Comparison of ENCODE assay signal across 10 mouse cellular contexts in the genomic region with DNA sequence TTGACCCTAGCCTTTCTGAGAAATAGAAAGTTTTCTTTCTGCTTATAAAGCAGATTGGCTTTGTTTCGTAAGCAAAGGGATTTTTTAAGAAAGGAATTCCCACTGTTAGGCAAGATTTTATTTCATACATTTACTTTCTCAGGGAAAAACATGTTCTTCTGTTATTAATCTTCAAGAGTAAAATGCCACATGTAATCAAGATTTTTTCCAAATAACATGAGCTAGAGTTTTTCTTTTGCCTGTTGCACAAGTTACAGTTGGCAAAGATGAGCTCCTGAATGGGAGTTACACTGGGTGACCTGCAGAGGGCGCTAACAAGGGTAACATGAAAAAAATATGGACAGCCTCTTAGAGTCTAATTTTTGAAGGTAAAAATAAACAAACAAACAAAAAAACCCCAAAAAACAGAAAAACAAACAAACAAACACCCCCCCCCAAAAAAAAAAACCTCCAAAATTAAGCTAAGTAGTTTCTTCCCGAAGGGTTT.
DNase-seq lines count a peak whose midpoint lies in the region; ATAC-seq and TF ChIP-seq lines count a peak whose summit lies in the region.
"Had no signal": no experiment of that assay in that cellular context is flagged by ENCODE, and none has a peak within 500 bp of the region (broad histone marks: within the 10 kb centered on the region; RNA-seq: fewer than 3 reads in every experiment).

No protein-coding gene starts in this region.

- no peaks in the 10 kb centered on the region for H3K36me3 ChIP-seq in kidney, adult 2 months (ENCODE audit: control insufficient read depth, insufficient read depth, low read length)
- H3K36me3 ChIP-seq: forebrain, embryonic 10.5 days; liver, embryonic 13.5 days had no signal

- peak; percentile 36 for DNase-seq in CD4-positive, CD25-positive, alpha-beta regulatory T cell, adult 2 months (ENCODE audit: low read depth, low spot score)
- no peak for DNase-seq in kidney, adult 2 months
- no peak for DNase-seq in kidney, postnatal 25 days
- no peak for DNase-seq in Patski (ENCODE audit: low read depth, low spot score)
- peak; percentile 46 to 58 for DNase-seq in heart, postnatal 36 days
- DNase-seq in ovary, postnatal 36 days (ENCODE audit: low spot score) = no peak
- DNase-seq in left cerebral cortex, adult 9 months (ENCODE audit: low spot score in 2 of 2) = no peak
- DNase-seq: liver, embryonic 13.5 days had no signal

- TF ChIP-seq CTCF in kidney, adult 2 months (conservative IDR thresholded peaks at IDR 0.05; ENCODE audit: insufficient read depth, insufficient read length, low read depth, low read length) = peak; percentile 51
- TF ChIP-seq CTCF in Patski (IDR thresholded peaks at IDR 0.05) = peak; percentile 80

- no peak overlapping the region for H3K27ac ChIP-seq in kidney, adult 2 months (ENCODE audit: insufficient read depth, low read depth, low read length)
- H3K27ac ChIP-seq: forebrain, embryonic 10.5 days; liver, embryonic 13.5 days had no signal

- CTCF ChIA-PET in Patski (lab: Charles Lee) = interaction anchor here (0.6 to 2.0 kb wide), 18 partner anchors 10 to 393 kb away, joined by 3 to 13 read pairs (median 3); no protein-coding TSS in a partner anchor

- 60% methylated on average over 3 of the region's 3 CpGs for WGBS in kidney, adult 2 months

- H3K4me3 ChIP-seq in kidney, adult 2 months (ENCODE audit: insufficient read depth, low read depth, low read length) = no peak overlapping the region
- H3K4me3 ChIP-seq: forebrain, embryonic 10.5 days; liver, embryonic 13.5 days had no signal

- in situ Hi-C loops in Patski (cut with MboI; ENCODE audit: low pct_unique_long_range_greater_than_20kb) = loop anchor here (10.0 to 25.0 kb wide), 2 partner anchors 306 to 536 kb away; partner anchors contain the start of gene Pdgfra

- H3K27me3 ChIP-seq in kidney, adult 2 months (replicated peaks; ENCODE audit: control insufficient read depth, insufficient read depth, low read length) = no peaks in the 10 kb centered on the region
- H3K27me3 ChIP-seq in Patski = no peaks in the 10 kb centered on the region
- H3K27me3 ChIP-seq: liver, embryonic 13.5 days had no signal

- ATAC-seq in CD4-positive, CD25-positive, alpha-beta regulatory T cell, adult 4 months = no peak
- ATAC-seq in Patski = no peak

- intact Hi-C loops in heart, postnatal 36 days (cut with DNase I) = no loop called here

- no peak for TF ChIP-seq POLR2A in kidney, adult 2 months (IDR thresholded peaks at IDR 0.05; ENCODE audit: low read depth, low read length)

- H3K4me1 ChIP-seq in kidney, adult 2 months (ENCODE audit: control insufficient read depth, insufficient read depth, low read length) = no peaks in the 10 kb centered on the region
- H3K4me1 ChIP-seq: liver, embryonic 13.5 days had no signal

- POLR2A ChIA-PET in Patski (lab: Charles Lee) = interaction anchor here (0.6 to 1.0 kb wide), 4 partner anchors 31 to 576 kb away, joined by 3 to 9 read pairs (median 4); no protein-coding TSS in a partner anchor

Comparison
In these comparisons a context has a peak if more than half of its experiments do, and no peak if none do; other contexts are left out.
1. DNase-seq: peak in CD4-positive, CD25-positive, alpha-beta regulatory T cell, adult 2 months (single experiment) and heart, postnatal 36 days (2 of 2); none in kidney, adult 2 months (single experiment), kidney, postnatal 25 days (0 of 2), Patski (single experiment), ovary, postnatal 36 days (single experiment) and left cerebral cortex, adult 9 months (0 of 2).